Mouse (Mus musculus) C2C12 (cell line): Measurements from ENCODE around the gene Nup133.

ENCODE experiments used
- CTCF ChIP-seq: IDR thresholded peaks from one replicate; pipeline ENCODE4 v1.5.1; 2011; ENCODE audit not compliant: control insufficient read depth, insufficient read depth, insufficient read length
- MAX ChIP-seq: IDR thresholded peaks from one replicate; pipeline ENCODE4 v1.6.1; 2011; ENCODE audit warnings: mild to moderate bottlenecking, control low read depth
- MYOD1 ChIP-seq: IDR thresholded peaks from one replicate; pipeline ENCODE4 v1.6.1; 2011; ENCODE audit warnings: low read depth; ENCODE audit not compliant: control insufficient read depth, insufficient read length
- MYOG ChIP-seq: IDR thresholded peaks from one replicate; pipeline ENCODE4 v1.6.1; 2011; ENCODE audit not compliant: control insufficient read depth, insufficient read length; ENCODE audit errors: extremely low read depth

DNA sequence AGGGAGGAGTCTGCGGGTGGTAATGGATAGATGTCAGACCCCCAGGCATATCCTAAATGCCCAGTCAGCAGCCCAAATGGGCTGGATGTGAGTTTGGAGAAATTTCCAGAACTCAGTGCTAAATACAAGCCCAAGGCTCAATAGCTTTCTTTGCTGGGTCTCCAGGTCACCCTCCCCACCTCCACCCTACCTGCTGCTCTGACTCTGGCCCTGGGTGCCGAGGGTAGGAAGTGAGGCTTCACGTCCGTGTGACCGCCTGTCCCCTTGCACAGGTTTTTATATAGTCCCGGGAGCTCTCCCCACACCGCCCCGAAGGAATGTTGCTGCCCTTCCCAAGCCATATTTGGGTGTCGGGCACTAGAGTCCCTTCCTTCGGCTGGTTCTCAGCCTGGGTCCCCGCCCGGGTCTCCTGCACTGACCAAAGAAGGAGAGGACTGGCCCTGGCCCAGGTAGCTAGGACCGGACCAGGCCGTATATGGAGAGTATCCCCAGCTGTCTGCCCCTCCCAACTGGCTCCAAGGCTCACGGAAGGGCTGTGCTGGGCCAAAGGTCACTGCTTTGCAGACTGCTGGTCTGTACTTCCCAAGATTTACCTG, 54.5 kb downstream of the Nup133 start, which contains the start of gene Acta1:
- no peak for TF ChIP-seq CTCF
- TF ChIP-seq MYOG = no peak
- no peak for TF ChIP-seq MYOD1
- no peak for TF ChIP-seq MAX
